Mouse (Mus musculus) ES-E14 (cell line): ENCODE measurements around the gene Rnf180.

Source experiments
- HCFC1 ChIP-seq: IDR thresholded peaks from 2 replicates; pipeline ENCODE4 v1.6.1; 2012; ENCODE audit warnings: low read length, inconsistent platforms, borderline replicate concordance; ENCODE audit not compliant: insufficient read depth
- ZC3H11A ChIP-seq: IDR thresholded peaks from 2 replicates; pipeline ENCODE4 v1.6.1; 2012; ENCODE audit warnings: low read depth, mild to moderate bottlenecking, inconsistent platforms, low read length, borderline replicate concordance

DNA sequence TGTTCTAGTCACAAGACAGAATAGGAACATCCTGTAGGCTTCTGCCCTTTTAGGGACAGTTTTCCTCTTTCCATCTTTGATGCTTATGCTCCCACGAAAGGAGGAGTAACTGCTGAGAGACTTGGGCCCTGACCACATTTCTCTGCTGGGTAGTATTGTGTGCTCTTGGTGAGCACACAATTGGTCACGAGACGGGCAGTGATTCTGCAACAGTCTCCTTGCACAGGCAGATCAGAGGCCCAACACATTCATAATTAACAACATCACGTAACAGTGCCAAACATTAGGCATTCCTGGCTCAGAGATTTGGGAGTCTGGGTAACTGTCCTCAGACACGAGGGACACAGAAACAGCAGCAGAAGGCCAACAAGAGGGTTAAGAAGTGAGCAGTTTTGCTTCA lies 113.8 kb downstream of the Rnf180 start:
- TF ChIP-seq ZC3H11A (no peak), HCFC1 (no peak)
